Mouse (Mus musculus): ENCODE data around the gene Srms. TPM values are rescaled to one million over a fixed set of nuclear protein-coding genes. Genes with fewer than 3 reads are reported as not detected.

The Srms gene
- polyA plus RNA-seq, 1 experiment from 2014 or later = 2.6 TPM

DNA sequence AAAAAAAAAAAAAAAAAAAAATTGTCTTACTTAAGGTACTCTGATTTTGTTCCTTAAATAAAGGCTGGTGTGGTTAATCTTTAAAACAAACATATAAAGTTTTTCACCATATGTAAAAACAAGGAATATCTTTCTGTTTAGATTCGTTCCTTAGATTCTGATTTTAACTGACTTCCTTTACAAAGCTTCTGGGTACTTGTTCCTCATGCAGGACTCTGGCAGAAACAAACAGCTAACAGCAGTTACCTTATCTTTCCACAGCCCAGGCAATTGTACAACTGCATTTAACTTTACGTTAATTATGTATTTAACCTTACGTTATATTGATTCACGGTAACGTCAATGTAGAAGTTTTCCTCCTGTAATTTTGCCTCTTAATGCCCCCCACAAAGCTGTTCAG lies 46.5 kb downstream of the Srms start:
- Histone ChIP-seq H3K27me3 (replicated peaks; ENCODE audit: insufficient read depth, low read length) (no peaks in the 10 kb centered on the region), H3K4me3 (ENCODE audit: low read depth, low read length) (no peak overlapping the region), H3K9me3 (ENCODE audit: low read length) (no peaks in the 10 kb centered on the region), H3K27ac (ENCODE audit: low read length) (no peak overlapping the region), H3K4me2 (replicated peaks; ENCODE audit: low read depth, low read length) (no peak overlapping the region), H3K36me3 (ENCODE audit: insufficient read depth, low read length) (no peaks in the 10 kb centered on the region), H3K4me1 (ENCODE audit: insufficient read depth, low read depth, low read length) (no peaks in the 10 kb centered on the region), H3K9ac (replicated peaks; ENCODE audit: low read depth) (no peak overlapping the region)
- DNase-seq (ENCODE audit: low spot score) (no peak), ATAC-seq (no peak)
- 82% methylated on average over 5 of the region's 5 CpGs for WGBS
- no peak for TF ChIP-seq CTCF (IDR thresholded peaks at IDR 0.05)
- TF ChIP-seq EP300 (IDR thresholded peaks at IDR 0.05) = no peak

DNA sequence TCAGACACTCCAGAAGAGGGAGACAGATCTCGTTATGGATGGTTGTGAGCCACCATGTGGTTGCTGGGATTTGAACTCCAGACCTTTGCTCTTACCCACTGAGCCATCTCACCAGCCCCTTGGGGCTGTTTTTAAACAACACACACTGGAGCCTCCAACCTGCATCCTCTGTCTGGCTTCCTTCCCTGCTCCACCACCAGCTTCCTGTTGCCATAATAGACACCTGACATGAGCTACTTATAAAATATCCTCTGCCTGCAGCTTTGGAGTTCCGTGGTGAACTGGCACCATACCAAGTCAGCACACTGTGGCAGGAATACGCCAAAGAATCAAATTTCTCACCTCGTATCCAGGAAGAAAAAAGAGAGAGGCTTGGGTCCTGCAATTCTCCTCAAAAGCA lies 52.2 kb downstream of the Srms start:
- WGBS = 45% methylated on average over 4 of the region's 4 CpGs
- Histone ChIP-seq H3K4me3 (ENCODE audit: low read depth, low read length) (no peak overlapping the region), H3K27me3 (replicated peaks; ENCODE audit: insufficient read depth, low read length) (peaks cover 12% of the 10 kb centered on the region; the same call in 1 of the 2 replicates), H3K27ac (ENCODE audit: low read length) (no peak overlapping the region), H3K4me2 (replicated peaks; ENCODE audit: low read depth, low read length) (no peak overlapping the region), H3K9me3 (ENCODE audit: low read length) (no peaks in the 10 kb centered on the region), H3K4me1 (ENCODE audit: insufficient read depth, low read depth, low read length) (no peaks in the 10 kb centered on the region), H3K9ac (replicated peaks; ENCODE audit: low read depth) (no peak overlapping the region), H3K36me3 (ENCODE audit: insufficient read depth, low read length) (no peaks in the 10 kb centered on the region)
- ATAC-seq = no peak
- no peak for DNase-seq (ENCODE audit: low spot score)
- TF ChIP-seq CTCF (IDR thresholded peaks at IDR 0.05) (no peak), EP300 (IDR thresholded peaks at IDR 0.05) (no peak)

- DNase-seq (ENCODE audit: low spot score) = no peak
- H3K9ac ChIP-seq (replicated peaks; ENCODE audit: low read depth) = no peak overlapping the region
- no peak overlapping the region for H3K4me2 ChIP-seq (replicated peaks; ENCODE audit: low read depth, low read length)
- H3K4me1 ChIP-seq (ENCODE audit: insufficient read depth, low read depth, low read length) = no peaks in the 10 kb centered on the region
- no peak overlapping the region for H3K4me3 ChIP-seq (ENCODE audit: low read depth, low read length)
- H3K27ac ChIP-seq (ENCODE audit: low read length) = no peak overlapping the region
- peaks cover 15% of the 10 kb centered on the region; the same call in 1 of the 2 replicates for H3K27me3 ChIP-seq (replicated peaks; ENCODE audit: insufficient read depth, low read length)
- H3K9me3 ChIP-seq (ENCODE audit: low read length) = no peaks in the 10 kb centered on the region
- no peak for ATAC-seq
- no peaks in the 10 kb centered on the region for H3K36me3 ChIP-seq (ENCODE audit: insufficient read depth, low read length)
- no peak for TF ChIP-seq EP300 (IDR thresholded peaks at IDR 0.05)
- TF ChIP-seq CTCF (IDR thresholded peaks at IDR 0.05) = no peak
- WGBS = 3% methylated on average over 2 of the region's 2 CpGs
Measured at GRCm38 (mm10) chr2:181159771-181160170, 53.2 kb downstream of the Srms start.

GRCm38 (mm10) chr2:181159091-181159514 lies 53.9 kb downstream of the Srms start:
- Histone ChIP-seq H3K4me1 (ENCODE audit: insufficient read depth, low read depth, low read length) (no peaks in the 10 kb centered on the region), H3K4me3 (ENCODE audit: low read depth, low read length) (no peak overlapping the region), H3K36me3 (ENCODE audit: insufficient read depth, low read length) (no peaks in the 10 kb centered on the region), H3K9ac (replicated peaks; ENCODE audit: low read depth) (no peak overlapping the region), H3K9me3 (ENCODE audit: low read length) (no peaks in the 10 kb centered on the region), H3K4me2 (replicated peaks; ENCODE audit: low read depth, low read length) (no peak overlapping the region), H3K27me3 (replicated peaks; ENCODE audit: insufficient read depth, low read length) (peaks cover 15% of the 10 kb centered on the region; the same call in 1 of the 2 replicates), H3K27ac (ENCODE audit: low read length) (no peak overlapping the region)
- DNase-seq (ENCODE audit: low spot score) (no peak), ATAC-seq (no peak)
- TF ChIP-seq CTCF (IDR thresholded peaks at IDR 0.05) = no peak
- TF ChIP-seq EP300 (IDR thresholded peaks at IDR 0.05) = no peak
- WGBS = 48% methylated on average over 7 of the region's 7 CpGs

- WGBS = 85% methylated on average over 2 of the region's 2 CpGs
- no peak overlapping the region for H3K27ac ChIP-seq (ENCODE audit: low read length)
Measured at GRCm38 (mm10) chr2:181158471-181158870, 54.5 kb downstream of the Srms start.

GRCm38 (mm10) chr2:181157716-181158302 lies 55.2 kb downstream of the Srms start:
- H3K36me3 ChIP-seq (ENCODE audit: insufficient read depth, low read length) = no peaks in the 10 kb centered on the region
- no peak overlapping the region for H3K27ac ChIP-seq (ENCODE audit: low read length)
- H3K4me2 ChIP-seq (replicated peaks; ENCODE audit: low read depth, low read length) = no peak overlapping the region
- no peaks in the 10 kb centered on the region for H3K9me3 ChIP-seq (ENCODE audit: low read length)
- no peaks in the 10 kb centered on the region for H3K4me1 ChIP-seq (ENCODE audit: insufficient read depth, low read depth, low read length)
- H3K27me3 ChIP-seq (replicated peaks; ENCODE audit: insufficient read depth, low read length) = peaks cover 15% of the 10 kb centered on the region; the same call in 1 of the 2 replicates
- no peak overlapping the region for H3K4me3 ChIP-seq (ENCODE audit: low read depth, low read length)
- ATAC-seq (no peak), DNase-seq (ENCODE audit: low spot score) (no peak)
- TF ChIP-seq EP300 (IDR thresholded peaks at IDR 0.05) (no peak), CTCF (IDR thresholded peaks at IDR 0.05) (no peak)
- H3K9ac ChIP-seq (replicated peaks; ENCODE audit: low read depth) = no peak overlapping the region
- 57% methylated on average over 6 of the region's 6 CpGs for WGBS

More at GRCm38 (mm10) chr2:181158471-181158870, 54.5 kb downstream of the Srms start:
- Histone ChIP-seq H3K4me1 (ENCODE audit: insufficient read depth, low read depth, low read length) (no peaks in the 10 kb centered on the region), H3K9me3 (ENCODE audit: low read length) (no peaks in the 10 kb centered on the region), H3K9ac (replicated peaks; ENCODE audit: low read depth) (no peak overlapping the region), H3K4me3 (ENCODE audit: low read depth, low read length) (no peak overlapping the region), H3K27me3 (replicated peaks; ENCODE audit: insufficient read depth, low read length) (peaks cover 15% of the 10 kb centered on the region; the same call in 1 of the 2 replicates), H3K36me3 (ENCODE audit: insufficient read depth, low read length) (no peaks in the 10 kb centered on the region), H3K4me2 (replicated peaks; ENCODE audit: low read depth, low read length) (no peak overlapping the region)
- ATAC-seq = no peak
- no peak for DNase-seq (ENCODE audit: low spot score)
- TF ChIP-seq EP300 (IDR thresholded peaks at IDR 0.05) (no peak), CTCF (IDR thresholded peaks at IDR 0.05) (no peak)

All from lung, postnatal 0 days (tissue).